Mouse (Mus musculus) limb, embryonic 14.5 days (tissue): ENCODE measurements around the gene Pcp4. TPM values are rescaled to one million over a fixed set of nuclear protein-coding genes. Genes with fewer than 3 reads are reported as not detected.

Experiments
- ATAC-seq: fragments of 200-750 bp; cut with Nextera tagmentation; 2 replicates; pipeline ENCODE4 v1.8.0; 2017; ENCODE audit warnings: low read depth, moderate number of reproducible peaks, moderate TSS enrichment; ENCODE audit not compliant: low FRiP score
- DNase-seq: peaks from one replicate; pipeline ENCODE4 v3.0.0-alpha.2; 2015; ENCODE audit warnings: low spot score
- H3K27ac ChIP-seq: fragments of 300-500 bp; sonication (generic); replicated peaks from 2 replicates; pipeline ENCODE4 v1.5.1; 2014; ENCODE audit warnings: low read depth, mild to moderate bottlenecking, low read length, moderate library complexity, mixed read lengths
- H3K27me3 ChIP-seq: fragments of 300-500 bp; sonication (generic); 2 replicates; pipeline ENCODE4 v1.6.1; 2014; ENCODE audit warnings: low read length, mixed read lengths; ENCODE audit not compliant: control insufficient read depth, insufficient read depth
- H3K36me3 ChIP-seq: fragments of 300-500 bp; sonication (generic); 2 replicates; pipeline ENCODE4 v1.6.1; 2014; ENCODE audit warnings: mild to moderate bottlenecking, low read length, moderate library complexity, mixed read lengths; ENCODE audit not compliant: control insufficient read depth, insufficient read depth
- H3K4me1 ChIP-seq: fragments of 300-500 bp; sonication (generic); 2 replicates; pipeline ENCODE4 v1.6.1; 2014; ENCODE audit warnings: antibody characterized with exemption, low read length, mixed read lengths; ENCODE audit not compliant: control insufficient read depth, insufficient read depth
- H3K4me2 ChIP-seq: fragments of 300-500 bp; sonication (generic); replicated peaks from 2 replicates; pipeline ENCODE4 v1.6.1; 2014; ENCODE audit warnings: low read depth, mild to moderate bottlenecking, low read length, moderate library complexity; ENCODE audit not compliant: severe bottlenecking
- H3K4me3 ChIP-seq: fragments of 300-500 bp; sonication (generic); replicated peaks from 2 replicates; pipeline ENCODE4 v1.5.1; 2014; ENCODE audit warnings: low read length
- H3K9ac ChIP-seq: fragments of 300-500 bp; sonication (generic); 2 replicates; pipeline ENCODE4 v1.6.1; 2014; ENCODE audit warnings: mild to moderate bottlenecking, low read depth, low read length, moderate library complexity; ENCODE audit not compliant: severe bottlenecking
- H3K9me3 ChIP-seq: fragments of 300-500 bp; sonication (generic); 2 replicates; pipeline ENCODE4 v1.6.1; 2016; ENCODE audit warnings: low read length; ENCODE audit not compliant: control insufficient read depth
- POLR2A ChIP-seq: fragments of 200-500 bp; IDR thresholded peaks from 2 replicates; pipeline ENCODE4 v1.8.0; 2012; ENCODE audit warnings: inconsistent platforms, mild to moderate bottlenecking, moderate library complexity, borderline replicate concordance; ENCODE audit not compliant: insufficient read depth, insufficient read length; ENCODE audit errors: extremely low read depth
- WGBS: fragments of 180-500 bp; shearing (Covaris S2); extraction: QIAGEN DNeasy Blood & Tissue Kit; methylation state at CpG from one replicate; pipeline ENCODE4 v1.1.7; 2014; 5-methylcytosine and 5-hydroxymethylcytosine counted together
- polyA plus RNA-seq, 2 experiments: library from polyadenylated mRNA; depleted of rRNA in 1 of 2; stranded (reverse) in 1 of 2; unstranded in 1 of 2; fragments of >200 nt; fragmentation: Nextera tagmentation in 1 of 2; extraction: Ambion mirVana in 1 of 2; gene quantifications; 2 replicates each; pipeline versions ENCODE4 v1.2.1 to v1.2.3; 2012 to 2014

Pcp4 gene
- polyA plus RNA-seq, 2 experiments: 6.3 to 12.0 TPM

DNA sequence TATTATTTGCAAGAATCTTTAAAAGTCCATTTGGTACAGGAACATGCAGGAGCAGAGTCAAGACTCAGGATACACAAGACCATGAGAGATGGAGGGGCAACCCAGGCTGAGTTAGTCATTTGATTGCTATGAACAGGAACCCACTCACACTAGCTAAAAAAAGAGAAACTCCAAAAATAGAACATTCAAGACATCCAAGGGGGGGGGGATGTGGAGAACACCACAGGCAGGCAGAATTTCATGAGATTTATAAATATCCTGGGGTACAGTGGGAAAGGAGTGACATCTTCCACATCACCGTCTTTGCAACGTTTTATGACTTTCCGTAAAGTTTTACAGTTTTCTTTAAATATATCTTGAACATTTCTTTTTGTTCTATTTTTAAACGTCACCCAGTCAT lies 61.1 kb downstream of the Pcp4 start:
- no peak for TF ChIP-seq POLR2A
- Histone ChIP-seq H3K9me3 (no peaks in the 10 kb centered on the region), H3K4me2 (no peak overlapping the region), H3K36me3 (no peaks in the 10 kb centered on the region), H3K27me3 (no peaks in the 10 kb centered on the region), H3K4me1 (no peaks in the 10 kb centered on the region), H3K27ac (no peak overlapping the region), H3K4me3 (no peak overlapping the region), H3K9ac (no peak overlapping the region)
- DNase-seq (no peak), ATAC-seq (no peak)
- WGBS: 47% methylated on average over 4 of the region's 4 CpGs

DNA sequence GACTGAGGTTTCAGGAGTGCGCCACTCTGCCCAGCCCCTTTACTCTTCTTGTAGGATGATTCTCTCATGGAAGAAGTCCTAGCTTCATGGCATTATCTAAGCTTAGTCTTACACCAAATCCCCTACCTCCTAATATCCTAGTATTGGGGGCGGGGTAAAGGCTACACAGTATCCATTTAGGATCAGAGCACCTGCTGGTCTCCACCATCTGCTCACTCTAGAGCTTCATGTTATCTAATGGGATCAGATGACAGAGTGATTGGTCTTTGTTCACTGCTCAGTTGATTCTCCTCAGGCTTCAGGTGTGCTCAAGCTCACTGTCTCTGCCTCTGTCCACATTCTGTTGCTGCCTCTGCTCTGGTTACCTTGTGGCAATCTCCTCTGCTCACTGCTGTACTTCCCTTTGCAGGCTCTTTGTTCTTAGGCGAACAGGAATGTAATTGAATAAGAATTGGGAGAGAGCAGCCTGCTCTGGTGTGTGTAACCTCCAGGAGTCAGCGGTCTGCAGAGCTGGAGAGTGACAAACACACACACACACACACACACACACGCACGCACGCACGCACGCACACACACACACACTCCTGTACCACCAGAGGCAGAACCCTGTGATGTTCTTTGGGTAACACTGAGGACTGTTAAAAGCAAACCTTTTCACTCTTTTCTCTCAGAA lies 62.6 kb downstream of the Pcp4 start:
- DNase-seq (no peak), ATAC-seq (no peak)
- no peak overlapping the region for H3K27ac ChIP-seq
- H3K36me3 ChIP-seq: no peaks in the 10 kb centered on the region
- H3K9ac ChIP-seq: no peak overlapping the region
- H3K4me1 ChIP-seq: no peaks in the 10 kb centered on the region
- no peak for TF ChIP-seq POLR2A
- WGBS: 61% methylated on average over 9 of the region's 9 CpGs
- H3K9me3 ChIP-seq: no peaks in the 10 kb centered on the region
- no peak overlapping the region for H3K4me3 ChIP-seq
- H3K4me2 ChIP-seq: no peak overlapping the region
- no peaks in the 10 kb centered on the region for H3K27me3 ChIP-seq

DNA sequence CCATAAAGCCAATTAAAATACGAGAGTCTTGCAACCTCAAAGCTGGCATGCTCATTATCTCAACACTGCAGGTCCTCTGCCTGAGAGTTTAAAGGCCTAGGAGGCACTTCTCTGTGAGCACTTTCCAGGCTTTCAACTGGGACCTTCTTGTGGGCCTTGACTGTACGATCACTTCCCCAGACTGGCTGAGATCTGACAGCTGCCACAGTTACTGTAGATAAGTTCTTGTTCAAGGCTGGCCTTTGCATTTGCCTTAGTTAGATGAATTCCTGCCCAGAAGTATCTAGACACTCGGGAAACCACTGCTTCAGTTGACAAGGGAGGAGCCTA lies 63.1 kb downstream of the Pcp4 start:
- 44% methylated on average over 3 of the region's 3 CpGs for WGBS
- Histone ChIP-seq H3K9me3 (no peaks in the 10 kb centered on the region), H3K4me1 (no peaks in the 10 kb centered on the region), H3K27ac (no peak overlapping the region), H3K27me3 (no peaks in the 10 kb centered on the region), H3K36me3 (no peaks in the 10 kb centered on the region), H3K9ac (no peak overlapping the region), H3K4me2 (no peak overlapping the region), H3K4me3 (no peak overlapping the region)
- ATAC-seq: no peak
- no peak for DNase-seq
- no peak for TF ChIP-seq POLR2A

DNA sequence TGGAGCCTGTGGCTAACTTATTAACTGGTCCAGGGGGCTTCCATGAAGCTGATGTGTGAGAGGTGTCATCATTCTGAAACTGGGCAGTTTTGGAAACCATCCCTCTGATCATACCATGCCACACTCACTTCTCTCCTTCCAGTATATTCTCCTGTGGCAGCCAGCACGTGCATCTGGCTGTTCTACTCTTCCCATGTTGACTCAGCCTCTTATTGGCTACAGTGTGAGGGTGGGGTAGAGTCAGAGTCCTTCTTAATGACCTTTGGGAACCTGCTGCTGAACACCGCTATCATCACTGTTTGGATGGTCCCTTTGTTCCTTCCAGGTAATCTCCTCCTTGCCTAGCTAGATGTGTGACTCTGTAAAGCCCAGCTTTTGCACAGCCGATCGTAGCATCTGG lies 63.6 kb downstream of the Pcp4 start:
- WGBS: 80% methylated on average over 4 of the region's 4 CpGs
- H3K9me3 ChIP-seq: no peaks in the 10 kb centered on the region
- ATAC-seq (no peak), DNase-seq (no peak)
- no peak overlapping the region for H3K4me3 ChIP-seq
- H3K4me1 ChIP-seq: no peaks in the 10 kb centered on the region
- no peak overlapping the region for H3K9ac ChIP-seq
- no peak for TF ChIP-seq POLR2A
- H3K36me3 ChIP-seq: no peaks in the 10 kb centered on the region
- no peak overlapping the region for H3K4me2 ChIP-seq
- H3K27ac ChIP-seq: no peak overlapping the region
- no peaks in the 10 kb centered on the region for H3K27me3 ChIP-seq

DNA sequence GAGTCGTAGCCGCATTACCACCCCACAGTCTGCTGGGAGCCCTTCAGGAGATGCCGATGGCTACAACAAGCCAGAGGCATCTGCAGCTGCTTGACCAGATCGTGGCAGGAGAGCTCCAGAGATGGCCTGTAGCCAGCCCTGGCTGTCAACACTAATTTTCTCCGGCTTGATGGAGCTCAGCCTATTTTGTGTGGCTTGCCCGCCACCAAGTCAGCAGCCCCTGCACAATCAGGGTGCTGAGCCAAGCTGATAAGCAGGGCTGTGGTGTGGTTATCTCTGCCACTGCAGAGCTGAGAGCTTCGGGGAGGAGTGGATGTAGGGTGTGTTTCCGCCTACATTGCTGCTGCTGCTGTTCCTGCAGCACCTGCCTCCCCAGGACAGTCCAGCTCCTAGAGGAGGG lies 66.3 kb downstream of the Pcp4 start:
- 75% methylated on average over 8 of the region's 8 CpGs for WGBS
- no peak overlapping the region for H3K27ac ChIP-seq
- no peak overlapping the region for H3K4me3 ChIP-seq
- TF ChIP-seq POLR2A: no peak
- ATAC-seq (no peak), DNase-seq (no peak)
- H3K4me2 ChIP-seq: no peak overlapping the region
- H3K4me1 ChIP-seq: no peaks in the 10 kb centered on the region
- H3K9ac ChIP-seq: no peak overlapping the region
- H3K9me3 ChIP-seq: no peaks in the 10 kb centered on the region
- no peaks in the 10 kb centered on the region for H3K27me3 ChIP-seq
- H3K36me3 ChIP-seq: no peaks in the 10 kb centered on the region

DNA sequence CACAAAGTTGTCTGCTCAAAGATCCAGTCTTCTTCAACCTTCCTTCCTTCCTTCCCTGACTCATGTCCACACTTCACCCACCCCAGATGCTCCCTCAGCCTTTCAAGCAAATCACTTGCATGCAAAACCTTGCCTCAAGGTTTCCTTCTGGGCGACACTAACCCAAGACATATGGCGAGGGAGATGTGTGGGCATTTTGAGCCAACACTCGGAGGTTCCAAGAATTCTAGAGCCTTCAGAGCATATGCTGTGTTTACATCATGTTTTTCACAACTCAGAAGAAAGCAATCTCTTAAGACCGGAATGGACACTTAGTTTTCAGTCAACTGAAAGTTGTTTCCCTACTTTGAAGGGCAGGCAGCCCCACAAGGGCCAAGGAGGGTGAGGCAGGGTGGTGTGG lies 67.9 kb downstream of the Pcp4 start:
- H3K4me1 ChIP-seq: no peaks in the 10 kb centered on the region
- no peak for TF ChIP-seq POLR2A
- DNase-seq (no peak), ATAC-seq (no peak)
- H3K27ac ChIP-seq: no peak overlapping the region
- H3K36me3 ChIP-seq: no peaks in the 10 kb centered on the region
- H3K9me3 ChIP-seq: no peaks in the 10 kb centered on the region
- no peak overlapping the region for H3K9ac ChIP-seq
- 87% methylated on average over 4 of the region's 4 CpGs for WGBS
- H3K27me3 ChIP-seq: no peaks in the 10 kb centered on the region
- H3K4me2 ChIP-seq: no peak overlapping the region
- H3K4me3 ChIP-seq: no peak overlapping the region
